Mouse (Mus musculus) hindbrain, postnatal 0 days (tissue): ENCODE measurements around the gene Polr2c. TPM values are rescaled to one million over a fixed set of nuclear protein-coding genes. Genes with fewer than 3 reads are reported as not detected.

Experiments used
- ATAC-seq: fragments of 200-750 bp; cut with Nextera tagmentation; 2 replicates; pipeline ENCODE4 v1.8.0; 2017; ENCODE audit warnings: mild to moderate bottlenecking, moderate TSS enrichment, moderate library complexity
- DNase-seq: peaks from one replicate; pipeline ENCODE4 v3.0.0-alpha.2; 2015; ENCODE audit warnings: low spot score
- H3K27ac ChIP-seq: fragments of 300-500 bp; sonication (generic); 2 replicates; pipeline ENCODE4 v1.5.1; 2014; ENCODE audit warnings: mild to moderate bottlenecking
- H3K27me3 ChIP-seq: fragments of 300-500 bp; sonication (generic); 2 replicates; pipeline ENCODE4 v1.6.1; 2014; ENCODE audit warnings: low read length, mixed read lengths; ENCODE audit not compliant: insufficient read depth
- H3K36me3 ChIP-seq: fragments of 300-500 bp; sonication (generic); 2 replicates; pipeline ENCODE4 v1.6.1; 2014; ENCODE audit warnings: low read length, mixed read lengths; ENCODE audit not compliant: insufficient read depth
- H3K4me1 ChIP-seq: fragments of 300-500 bp; sonication (generic); 2 replicates; pipeline ENCODE4 v1.6.1; 2014; ENCODE audit warnings: antibody characterized with exemption, low read length, mixed read lengths; ENCODE audit not compliant: insufficient read depth
- H3K4me2 ChIP-seq: fragments of 300-500 bp; sonication (generic); 2 replicates; pipeline ENCODE4 v1.6.1; 2014; ENCODE audit warnings: low read depth, mild to moderate bottlenecking, low read length, moderate library complexity, mixed read lengths
- H3K4me3 ChIP-seq: fragments of 300-500 bp; sonication (generic); 2 replicates; pipeline ENCODE4 v1.5.1; 2014; ENCODE audit warnings: low read length
- H3K9ac ChIP-seq: fragments of 300-500 bp; sonication (generic); replicated peaks from 2 replicates; pipeline ENCODE4 v1.6.1; 2014; ENCODE audit warnings: mild to moderate bottlenecking, low read length, moderate library complexity, mixed read lengths
- H3K9me3 ChIP-seq: fragments of 300-500 bp; sonication (generic); 2 replicates; pipeline ENCODE4 v1.6.1; 2016; ENCODE audit warnings: low read length, mixed read lengths
- CTCF ChIP-seq: IDR thresholded peaks from 2 replicates; pipeline ENCODE4 v1.5.1; 2016; ENCODE audit warnings: antibody characterized with exemption, control low read depth, low read depth
- WGBS: fragments of 180-500 bp; shearing (Covaris S2); extraction: QIAGEN DNeasy Blood & Tissue Kit; methylation state at CpG from one replicate; pipeline ENCODE4 v1.1.7; 2014; 5-methylcytosine and 5-hydroxymethylcytosine counted together
- polyA plus RNA-seq: library from polyadenylated mRNA; unstranded; fragments of >200 nt; fragmentation: Nextera tagmentation; extraction: Ambion mirVana; gene quantifications from 2 replicates; pipeline ENCODE4 v1.2.1, GENCODE M21; 2015
- total RNA-seq: library from RNA; depleted of rRNA; stranded (reverse); fragments of >200 nt; gene quantifications from 2 replicates; pipeline ENCODE4 v1.2.3, GENCODE M21; 2014

Gene Polr2c
- total and polyA plus RNA-seq, 2 experiments from 2014 or later, result 65.3 to 102 TPM

DNA sequence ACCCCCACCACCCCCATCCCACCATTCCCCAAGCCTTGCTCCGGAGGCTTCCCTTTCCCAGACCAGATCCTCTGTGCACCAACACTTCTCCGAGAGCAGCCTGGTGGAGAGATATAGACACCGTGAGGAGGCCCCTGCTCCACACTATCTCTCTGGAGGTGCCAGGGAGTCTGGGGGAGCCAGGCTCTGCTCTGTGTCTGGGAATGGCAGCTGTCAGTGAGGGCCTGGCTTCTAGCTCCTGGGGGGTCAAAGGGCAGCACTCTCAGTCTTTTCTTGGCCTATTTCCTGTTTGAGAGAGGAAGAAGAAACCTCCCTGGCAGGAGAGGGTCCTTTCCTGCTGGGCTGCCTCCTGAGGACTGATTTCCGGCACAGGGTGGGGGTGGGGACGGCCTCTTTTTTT is 43.8 kb downstream of the Polr2c start:
- Histone ChIP-seq H3K4me1 (peaks cover 15% of the 10 kb centered on the region), H3K4me3 (no peak overlapping the region), H3K36me3 (no peaks in the 10 kb centered on the region; the same call in 1 of the 2 replicates), H3K27me3 (no peaks in the 10 kb centered on the region; the same call in 1 of the 2 replicates), H3K4me2 (no peak overlapping the region), H3K27ac (no peak overlapping the region), H3K9ac (no peak overlapping the region), H3K9me3 (no peaks in the 10 kb centered on the region)
- no peak for TF ChIP-seq CTCF
- no peak for DNase-seq
- ATAC-seq, result no peak
- 42% methylated on average over 5 of the region's 5 CpGs for WGBS

DNA sequence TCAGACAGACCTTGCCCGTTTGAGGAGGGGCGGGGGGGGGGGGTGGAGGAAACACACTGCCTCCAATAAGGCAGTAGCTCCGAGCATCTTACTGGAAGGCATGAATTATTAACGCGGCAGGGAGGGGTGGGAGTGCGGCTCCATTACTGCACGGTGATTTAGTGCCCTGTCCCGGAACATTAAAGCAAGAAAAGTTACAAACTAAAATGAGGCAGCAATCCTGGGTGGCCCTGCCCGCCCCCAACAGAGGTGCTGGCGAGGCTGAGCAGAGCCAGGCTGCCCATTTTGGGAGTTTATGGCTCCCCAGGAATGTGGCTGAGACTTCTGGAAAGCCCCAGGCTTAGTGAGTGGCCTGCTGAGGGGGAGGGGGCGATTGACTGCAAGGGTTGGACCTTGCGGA is 46.5 kb downstream of the Polr2c start:
- no peak for ATAC-seq
- 47% methylated on average over 12 of the region's 12 CpGs for WGBS
- Histone ChIP-seq H3K4me1 (peaks cover 15% of the 10 kb centered on the region), H3K4me2 (no peak overlapping the region), H3K9ac (no peak overlapping the region), H3K36me3 (no peaks in the 10 kb centered on the region; the same call in 1 of the 2 replicates), H3K27me3 (no peaks in the 10 kb centered on the region; the same call in 1 of the 2 replicates), H3K9me3 (no peaks in the 10 kb centered on the region), H3K27ac (no peak overlapping the region), H3K4me3 (no peak overlapping the region)
- DNase-seq, result no peak
- TF ChIP-seq CTCF, result no peak

DNA sequence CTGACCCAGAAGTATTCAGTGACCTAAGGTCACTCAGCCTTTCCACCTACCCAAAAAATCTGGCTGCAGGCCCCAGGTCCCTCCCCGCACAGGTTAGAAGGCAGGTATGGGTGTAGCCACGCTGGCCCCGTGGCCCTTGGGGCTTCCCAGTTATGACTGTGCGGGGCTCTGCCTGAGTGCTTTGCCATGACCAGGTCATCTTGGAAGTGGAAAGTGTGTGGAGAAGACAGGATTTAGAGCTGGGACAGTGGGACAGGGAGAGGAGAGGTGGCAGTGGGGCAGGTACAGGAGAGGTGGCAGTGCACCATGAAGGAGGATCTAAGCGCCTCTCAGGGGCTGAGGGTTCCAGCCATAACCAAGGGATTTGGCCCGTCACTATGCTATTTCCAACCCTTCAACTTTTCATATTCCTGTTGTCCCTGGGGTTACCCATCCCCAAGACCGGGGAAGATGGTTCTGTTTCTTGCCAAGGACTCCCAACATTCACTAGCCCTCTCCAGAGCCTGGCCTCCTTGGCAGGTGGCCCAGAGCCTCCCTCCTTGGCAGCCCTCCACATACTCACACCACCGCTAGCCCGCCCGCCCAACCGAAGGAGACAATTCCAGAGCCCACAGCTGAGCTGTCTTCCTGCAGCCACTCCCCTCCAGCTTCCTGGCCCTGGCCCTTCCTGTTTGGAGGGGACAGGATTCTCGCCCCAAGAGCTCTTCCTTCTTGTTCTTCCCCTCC is 47.4 kb downstream of the Polr2c start:
- TF ChIP-seq CTCF, result no peak
- no peak overlapping the region for H3K4me2 ChIP-seq
- ATAC-seq (peak; percentile 78), DNase-seq (peak; percentile 82)
- no peaks in the 10 kb centered on the region for H3K27me3 ChIP-seq
- WGBS, result 68% methylated on average over 12 of the region's 12 CpGs
- no peaks in the 10 kb centered on the region for H3K9me3 ChIP-seq
- no peak overlapping the region for H3K27ac ChIP-seq
- H3K9ac ChIP-seq, result no peak overlapping the region
- peaks cover 15% of the 10 kb centered on the region for H3K4me1 ChIP-seq
- H3K4me3 ChIP-seq, result no peak overlapping the region
- no peaks in the 10 kb centered on the region; the same call in 1 of the 2 replicates for H3K36me3 ChIP-seq

DNA sequence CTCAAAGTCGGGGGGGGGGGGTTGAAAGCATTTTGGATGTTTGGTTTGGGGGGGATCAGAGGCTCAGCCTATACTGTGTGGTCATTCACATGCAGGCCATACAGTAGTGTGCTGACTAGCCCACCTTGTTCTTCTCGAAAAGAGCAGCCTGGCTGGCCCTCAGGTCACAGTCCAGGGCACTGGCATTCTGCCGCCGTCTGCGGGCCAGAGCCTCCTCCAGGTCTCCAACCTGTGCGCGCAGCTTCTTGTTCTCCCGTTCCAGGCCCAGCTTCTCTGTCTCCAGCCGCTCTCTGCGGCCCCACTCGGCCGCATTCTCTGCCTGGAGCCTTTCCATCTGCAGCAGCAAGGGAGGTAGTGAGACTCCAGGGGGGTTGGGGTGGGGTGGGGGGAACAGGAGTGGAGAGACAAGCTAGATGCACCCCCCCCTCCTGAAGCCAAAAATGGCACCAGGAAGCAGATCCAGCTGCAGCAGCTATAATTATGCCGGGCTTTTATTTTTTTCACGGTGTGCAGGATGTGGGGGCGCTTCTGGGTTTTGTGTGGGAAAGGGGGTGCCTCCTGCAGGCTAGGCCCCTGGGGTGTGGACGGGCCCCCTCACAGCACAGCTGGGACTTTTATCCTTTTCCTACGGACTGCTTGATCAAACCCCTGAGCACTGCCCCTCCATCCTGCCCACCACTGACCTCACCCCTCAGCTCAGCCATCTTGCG is 50.5 kb downstream of the Polr2c start:
- TF ChIP-seq CTCF, result no peak
- H3K4me3 ChIP-seq, result no peak overlapping the region
- ATAC-seq (no peak), DNase-seq (no peak)
- H3K27me3 ChIP-seq, result no peaks in the 10 kb centered on the region
- no peaks in the 10 kb centered on the region; the same call in 1 of the 2 replicates for H3K36me3 ChIP-seq
- WGBS, result 82% methylated on average over 18 of the region's 18 CpGs
- H3K9me3 ChIP-seq, result no peaks in the 10 kb centered on the region
- 0 out of 2 replicates have a peak, but pooled peaks cover 7% of the 10 kb centered on the region for H3K4me1 ChIP-seq
- no peak overlapping the region for H3K9ac ChIP-seq
- no peak overlapping the region for H3K27ac ChIP-seq
- no peak overlapping the region for H3K4me2 ChIP-seq

DNA sequence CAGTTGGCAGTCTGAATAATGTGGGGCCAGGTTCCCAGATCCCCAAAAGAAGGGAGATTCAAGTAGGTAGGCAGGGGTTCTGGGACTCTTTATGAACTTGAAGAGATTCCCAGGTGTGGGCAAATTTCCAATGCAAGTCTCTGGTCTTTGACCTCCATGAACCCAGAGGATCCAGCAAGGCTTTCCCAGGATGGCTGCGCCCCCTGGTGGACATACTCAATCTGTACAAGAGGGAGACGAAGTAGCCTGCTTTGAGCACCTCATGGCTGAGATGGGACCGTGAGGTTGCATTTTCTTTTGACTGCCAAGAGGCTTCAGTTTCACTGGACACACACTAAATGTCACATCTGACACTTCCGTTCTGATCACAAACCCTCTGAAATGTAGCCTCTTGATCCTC is 51.6 kb downstream of the Polr2c start:
- Histone ChIP-seq H3K4me1 (0 out of 2 replicates have a peak, but pooled peaks cover 7% of the 10 kb centered on the region), H3K27ac (no peak overlapping the region), H3K4me2 (no peak overlapping the region), H3K27me3 (peaks cover 2% of the 10 kb centered on the region; the same call in 1 of the 2 replicates), H3K4me3 (no peak overlapping the region), H3K9me3 (no peaks in the 10 kb centered on the region), H3K9ac (no peak overlapping the region), H3K36me3 (no peaks in the 10 kb centered on the region)
- WGBS, result 8% methylated on average over 4 of the region's 4 CpGs
- DNase-seq (peak; percentile 88), ATAC-seq (peak; percentile 46; the same call in 1 of the 2 replicates)
- TF ChIP-seq CTCF, result peak; percentile 93

DNA sequence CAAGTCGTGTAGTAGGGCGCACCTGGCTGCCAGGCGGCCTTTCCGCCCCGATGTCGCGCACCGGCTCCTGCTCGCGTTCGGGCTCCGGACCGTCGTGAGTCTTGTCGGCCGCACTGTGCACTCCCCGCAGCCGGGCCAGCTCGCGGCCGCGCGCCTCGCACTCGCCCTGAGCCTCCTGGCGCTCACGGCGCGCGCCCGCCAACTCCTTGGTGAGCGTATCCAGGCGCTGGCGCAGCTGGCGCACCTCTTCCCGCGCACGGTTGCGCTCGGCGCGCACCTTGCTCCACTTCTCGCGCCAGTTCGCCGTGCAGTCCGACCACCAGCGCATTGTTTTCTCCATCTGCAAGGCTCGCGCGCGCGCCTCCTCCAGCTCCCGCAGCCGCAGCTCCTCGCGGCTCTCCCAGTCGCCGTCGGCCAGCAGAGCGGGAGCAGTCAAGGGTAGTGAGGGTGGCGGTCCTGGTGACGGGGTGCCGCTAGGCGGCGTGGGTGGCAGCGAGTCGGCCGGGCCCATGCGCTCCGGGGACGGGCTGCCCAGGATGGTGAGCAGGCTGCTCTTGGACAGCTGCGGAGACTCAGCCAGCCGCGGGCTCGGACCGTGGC is 55.9 kb downstream of the Polr2c start:
- Histone ChIP-seq H3K4me2 (peak overlapping the region; percentile 71), H3K36me3 (no peaks in the 10 kb centered on the region), H3K4me1 (peaks cover 21% of the 10 kb centered on the region), H3K4me3 (peak overlapping the region; percentile 43), H3K9me3 (no peaks in the 10 kb centered on the region), H3K27ac (no peak overlapping the region), H3K27me3 (peaks cover 13% of the 10 kb centered on the region; the same call in 1 of the 2 replicates), H3K9ac (peak overlapping the region; percentile 43)
- 5% methylated on average over 77 of the region's 77 CpGs for WGBS
- peak; percentile 65 for DNase-seq
- peak; percentile 56; the same call in 1 of the 2 replicates for TF ChIP-seq CTCF
- ATAC-seq, result peak; percentile 60
